Mouse (Mus musculus) embryonic facial prominence, embryonic 14.5 days (tissue): ENCODE measurements at regions not wholly inside any gene's neighbourhood (a gene's known extent, or its start where the extent isn't known, plus 50 kb on each side); places are given as distances from the start of the nearest gene placed in this dataset.
A peak's percentile ranks its signal among the peaks of the same experiment; 100 is the strongest.
"Not testable (repeated sequence)": the region's sequence is repeated elsewhere in the genome, so short reads cannot be mapped to it uniquely, and the experiment has no call there.

ENCODE experiments used
- ATAC-seq: fragments of 200-750 bp; cut with Nextera tagmentation; 2 replicates; pipeline ENCODE4 v1.8.0; 2017; ENCODE audit warnings: low read depth, moderate number of reproducible peaks, moderate TSS enrichment
- DNase-seq: peaks from one replicate; pipeline ENCODE4 v3.0.0-alpha.2; 2015; ENCODE audit warnings: low spot score
- H3K27ac ChIP-seq: fragments of 300-500 bp; sonication (generic); replicated peaks from 2 replicates; pipeline ENCODE4 v1.5.1; 2014; ENCODE audit warnings: low read depth, mild to moderate bottlenecking, low read length, moderate library complexity
- H3K27me3 ChIP-seq: fragments of 300-500 bp; sonication (generic); replicated peaks from 2 replicates; pipeline ENCODE4 v1.6.1; 2014; ENCODE audit warnings: low read length; ENCODE audit not compliant: control insufficient read depth, insufficient read depth
- H3K36me3 ChIP-seq: fragments of 300-500 bp; sonication (generic); 2 replicates; pipeline ENCODE4 v1.6.1; 2014; ENCODE audit warnings: low read length, mixed read lengths; ENCODE audit not compliant: control insufficient read depth, insufficient read depth
- H3K4me1 ChIP-seq: fragments of 300-500 bp; sonication (generic); 2 replicates; pipeline ENCODE4 v1.6.1; 2014; ENCODE audit warnings: antibody characterized with exemption, low read length; ENCODE audit not compliant: control insufficient read depth, insufficient read depth
- H3K4me2 ChIP-seq: fragments of 300-500 bp; sonication (generic); 2 replicates; pipeline ENCODE4 v1.6.1; 2014; ENCODE audit warnings: low read depth, mild to moderate bottlenecking, low read length, moderate library complexity, mixed read lengths
- H3K4me3 ChIP-seq: fragments of 300-500 bp; sonication (generic); 2 replicates; pipeline ENCODE4 v1.5.1; 2014; ENCODE audit warnings: low read depth, mild to moderate bottlenecking, low read length
- H3K9ac ChIP-seq: fragments of 300-500 bp; sonication (generic); 2 replicates; pipeline ENCODE4 v1.6.1; 2014; ENCODE audit warnings: low read depth, mild to moderate bottlenecking, low read length, moderate library complexity, mixed read lengths
- H3K9me3 ChIP-seq: fragments of 300-500 bp; sonication (generic); 2 replicates; pipeline ENCODE4 v1.6.1; 2016; ENCODE audit warnings: low read length; ENCODE audit not compliant: control insufficient read depth
- WGBS: fragments of 180-500 bp; shearing (Covaris S2); extraction: QIAGEN DNeasy Blood & Tissue Kit; methylation state at CpG from one replicate; pipeline ENCODE4 v1.1.7; 2014; 5-methylcytosine and 5-hydroxymethylcytosine counted together

DNA sequence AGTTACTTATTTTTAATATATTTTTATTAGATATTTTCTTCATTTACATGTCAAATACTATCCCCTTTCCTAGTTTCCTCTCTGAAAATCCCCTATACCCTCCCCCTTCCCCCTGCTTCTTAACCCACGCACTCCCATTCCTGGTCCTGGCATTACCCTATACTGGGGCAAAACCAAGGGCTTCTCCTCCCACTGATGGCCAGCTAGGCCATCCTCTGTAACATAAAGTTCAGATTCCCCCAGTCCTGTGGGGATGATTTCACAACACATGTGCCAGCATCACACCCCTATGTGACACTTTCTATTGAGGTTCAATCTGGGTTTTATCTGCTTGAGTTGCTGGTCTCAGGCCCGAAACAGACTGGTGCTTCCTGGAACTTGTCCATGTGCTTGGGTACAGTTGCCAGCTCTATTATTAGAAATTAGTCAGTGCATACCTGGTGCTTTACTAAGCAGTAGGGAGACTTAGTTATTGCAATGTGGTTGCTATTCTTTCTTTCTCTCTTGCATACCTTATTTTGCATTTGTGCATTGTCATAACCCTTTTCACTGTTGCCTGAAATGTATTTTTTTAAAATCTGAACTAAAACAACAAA is 295.5 kb downstream of the Grxcr1 start:
- Histone ChIP-seq H3K4me1 (no peaks in the 10 kb centered on the region), H3K9me3 (no peaks in the 10 kb centered on the region), H3K4me3 (no peak overlapping the region), H3K9ac (no peak overlapping the region), H3K4me2 (no peak overlapping the region), H3K27me3 (no peaks in the 10 kb centered on the region), H3K36me3 (no peaks in the 10 kb centered on the region), H3K27ac (no peak overlapping the region)
- no peak for DNase-seq
- WGBS: 88% methylated on average over 2 of the region's 2 CpGs
- no peak for ATAC-seq

DNA sequence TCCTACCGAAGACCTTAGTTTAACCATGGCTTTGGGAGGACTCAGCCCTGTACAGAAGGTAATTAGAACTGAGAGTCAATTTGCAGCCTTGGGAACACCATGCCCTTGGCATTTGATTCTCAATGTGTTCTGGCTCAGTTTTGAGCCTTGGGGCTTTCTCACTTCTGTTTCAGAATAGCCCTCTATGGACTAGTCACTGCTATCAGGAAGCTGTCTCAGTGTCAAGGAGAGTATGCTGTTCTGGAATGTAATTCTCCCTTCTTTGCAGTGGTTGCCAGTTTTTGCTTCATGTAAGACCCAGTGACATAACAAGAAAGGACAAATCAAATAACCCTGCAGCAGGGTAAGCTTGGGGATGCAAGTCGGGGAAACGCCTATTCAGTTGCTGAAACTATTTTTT is 297.7 kb downstream of the Grxcr1 start:
- Histone ChIP-seq H3K9me3 (no peaks in the 10 kb centered on the region), H3K27ac (no peak overlapping the region), H3K36me3 (no peaks in the 10 kb centered on the region), H3K9ac (no peak overlapping the region), H3K4me1 (no peaks in the 10 kb centered on the region), H3K4me2 (no peak overlapping the region), H3K4me3 (no peak overlapping the region), H3K27me3 (no peaks in the 10 kb centered on the region)
- no peak for ATAC-seq
- 76% methylated on average over 3 of the region's 3 CpGs for WGBS
- DNase-seq: no peak

DNA sequence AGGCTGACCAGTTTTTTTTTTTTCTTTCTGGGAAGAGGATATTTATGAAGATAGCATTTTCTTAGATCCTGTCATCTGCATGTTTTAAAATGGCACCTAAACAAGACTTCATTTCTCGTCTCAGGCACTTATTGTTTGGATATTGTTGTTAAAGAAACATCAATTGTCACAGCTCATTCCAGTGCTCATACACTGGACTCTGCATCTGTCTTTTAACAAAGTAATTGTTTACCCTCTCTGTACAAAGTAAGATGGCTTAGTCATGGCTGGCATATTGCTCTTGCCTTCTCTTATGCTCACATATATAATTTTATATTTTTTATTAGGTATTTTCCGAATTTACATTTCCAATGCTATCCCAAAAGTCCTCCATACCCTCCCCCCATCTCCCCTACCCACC is 298.2 kb downstream of the Grxcr1 start:
- H3K27ac ChIP-seq: no peak overlapping the region
- 65% methylated on average over 2 of the region's 2 CpGs for WGBS
- ATAC-seq: no peak

DNA sequence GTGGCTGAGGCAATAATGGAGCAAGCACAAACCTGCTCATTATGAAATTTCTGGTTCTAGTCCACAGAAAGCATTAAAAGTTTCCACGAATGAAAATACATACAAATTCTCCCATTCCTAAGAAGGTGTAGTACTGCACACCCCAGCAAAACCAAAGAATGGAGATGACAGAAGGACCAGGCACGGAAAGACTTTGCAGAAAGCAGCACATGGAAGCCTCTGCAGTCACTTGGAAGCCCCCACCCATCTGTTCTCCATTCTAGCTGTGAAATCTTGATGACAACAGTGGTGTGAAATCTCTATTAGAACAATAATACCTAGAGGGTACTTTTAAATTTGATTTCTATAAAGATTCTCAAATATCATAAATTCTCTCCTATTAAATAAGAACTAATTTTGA is 319.3 kb downstream of the Grxcr1 start:
- Histone ChIP-seq H3K36me3 (no peaks in the 10 kb centered on the region), H3K4me2 (no peak overlapping the region), H3K4me1 (no peaks in the 10 kb centered on the region), H3K27me3 (no peaks in the 10 kb centered on the region), H3K9me3 (no peaks in the 10 kb centered on the region), H3K27ac (no peak overlapping the region), H3K9ac (no peak overlapping the region), H3K4me3 (no peak overlapping the region)
- WGBS: 49% methylated on average over 2 of the region's 2 CpGs
- no peak for ATAC-seq
- DNase-seq: no peak

More for the DNA sequence above, 298.2 kb downstream of the Grxcr1 start:
- H3K4me3 ChIP-seq: no peak overlapping the region
- no peaks in the 10 kb centered on the region for H3K4me1 ChIP-seq
- H3K9me3 ChIP-seq: no peaks in the 10 kb centered on the region
- H3K36me3 ChIP-seq: no peaks in the 10 kb centered on the region
- H3K9ac ChIP-seq: no peak overlapping the region
- H3K4me2 ChIP-seq: no peak overlapping the region
- no peak for DNase-seq
- no peaks in the 10 kb centered on the region for H3K27me3 ChIP-seq

DNA sequence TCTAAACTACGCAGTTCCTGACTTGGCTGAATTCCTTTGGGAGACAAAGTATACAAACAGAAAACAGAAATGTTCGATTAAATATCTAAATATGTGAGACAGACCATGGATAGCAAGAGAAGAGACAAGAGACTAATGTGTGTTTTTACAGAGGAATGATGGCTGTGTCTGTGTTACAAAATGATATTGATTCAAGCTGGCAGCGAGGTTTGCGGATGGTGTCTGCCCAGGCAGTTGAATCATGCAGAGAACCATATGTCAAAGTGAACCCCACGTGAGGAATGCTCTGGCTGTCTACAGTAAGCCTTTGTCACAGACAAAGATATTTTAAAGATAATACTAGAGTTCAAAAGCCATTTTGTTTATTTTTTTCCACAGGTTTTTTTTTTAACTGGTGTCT is 320.2 kb downstream of the Grxcr1 start:
- peak; percentile 39 for DNase-seq
- no peaks in the 10 kb centered on the region for H3K4me1 ChIP-seq
- 33% methylated on average over 5 of the region's 5 CpGs for WGBS
- H3K4me2 ChIP-seq: no peak overlapping the region
- no peak overlapping the region for H3K4me3 ChIP-seq
- no peak; the same call in 1 of the 2 replicates for ATAC-seq
- H3K9ac ChIP-seq: no peak overlapping the region
- no peaks in the 10 kb centered on the region for H3K27me3 ChIP-seq
- no peak overlapping the region for H3K27ac ChIP-seq
- H3K9me3 ChIP-seq: no peaks in the 10 kb centered on the region
- no peaks in the 10 kb centered on the region for H3K36me3 ChIP-seq

DNA sequence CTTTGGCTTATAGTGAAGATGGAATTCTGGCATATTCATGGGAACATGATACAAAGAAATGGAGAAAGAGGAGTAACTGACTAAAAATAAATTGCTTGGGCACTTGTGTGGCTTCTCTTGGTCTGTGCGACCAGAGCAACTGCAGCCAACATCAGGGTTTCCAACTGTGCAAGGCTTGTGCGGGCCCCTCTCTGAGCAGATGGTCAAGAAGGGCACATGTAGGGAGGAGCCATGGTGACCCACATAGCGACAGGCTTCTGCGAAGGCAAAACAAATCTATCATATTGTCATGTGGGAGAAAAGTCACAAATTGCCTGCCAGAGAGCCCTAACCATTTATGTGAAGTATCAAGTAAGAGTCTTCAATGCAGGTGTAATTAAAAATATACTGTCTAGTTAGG is 321.6 kb downstream of the Grxcr1 start:
- DNase-seq (no peak), ATAC-seq (no peak)
- Histone ChIP-seq H3K36me3 (no peaks in the 10 kb centered on the region), H3K4me2 (no peak overlapping the region), H3K9me3 (no peaks in the 10 kb centered on the region), H3K9ac (no peak overlapping the region), H3K4me1 (no peaks in the 10 kb centered on the region), H3K27ac (no peak overlapping the region), H3K4me3 (no peak overlapping the region), H3K27me3 (no peaks in the 10 kb centered on the region)
- 81% methylated on average over 4 of the region's 4 CpGs for WGBS

DNA sequence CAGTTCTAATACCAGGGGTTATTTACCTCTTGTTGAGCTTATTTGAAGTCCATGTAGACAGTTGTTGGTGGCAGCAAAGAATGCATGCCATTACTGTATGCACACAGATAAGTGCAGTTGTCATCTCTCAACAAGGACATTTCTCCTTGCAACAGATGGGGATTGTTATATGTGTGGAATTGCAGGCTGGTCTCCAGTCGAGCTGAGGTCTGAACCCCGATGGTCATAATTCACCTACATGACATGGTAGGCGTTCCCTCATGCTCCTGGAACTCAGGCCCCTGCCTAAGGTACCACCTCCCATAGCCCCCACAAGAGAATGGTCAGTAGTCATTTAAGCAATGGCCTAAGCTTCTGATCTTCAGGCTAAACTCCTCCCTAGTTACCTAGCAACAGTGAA is 322.2 kb downstream of the Grxcr1 start:
- WGBS: 78% methylated on average over 3 of the region's 3 CpGs
- not testable (repeated sequence) for ATAC-seq

DNA sequence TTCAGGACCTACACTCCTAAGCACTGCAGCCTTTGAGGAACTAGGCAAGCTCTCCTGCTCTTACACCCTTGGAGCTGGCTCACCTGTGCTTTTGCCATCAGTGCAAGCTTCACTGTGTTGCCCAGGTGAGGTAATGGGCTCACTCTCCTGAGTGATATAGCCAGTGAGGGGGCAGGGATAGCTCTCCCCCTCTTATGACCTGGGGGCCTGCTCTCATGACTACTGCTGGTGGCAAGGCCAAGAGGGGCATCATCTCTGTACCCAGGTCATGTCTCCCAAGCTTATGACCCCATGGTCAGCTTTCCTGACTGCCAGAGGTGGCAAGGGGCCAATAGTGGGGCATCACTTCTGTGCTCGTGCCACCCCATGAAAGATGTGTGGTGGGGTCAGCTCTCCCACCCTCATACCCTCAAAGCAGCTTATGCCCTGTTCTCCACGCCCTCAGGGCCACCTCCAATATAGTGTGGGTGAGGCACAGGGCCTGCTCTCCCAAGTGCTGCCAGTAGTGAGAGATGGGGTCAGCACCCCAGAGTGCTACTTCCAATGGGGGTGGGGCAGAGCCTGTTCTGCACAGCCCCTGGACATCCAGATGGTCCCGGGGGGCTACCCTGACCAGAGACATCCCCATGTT is 330.1 kb downstream of the Grxcr1 start:
- no peak for DNase-seq
- ATAC-seq: no peak
- Histone ChIP-seq H3K9me3 (no peaks in the 10 kb centered on the region), H3K4me3 (no peak overlapping the region), H3K4me1 (no peaks in the 10 kb centered on the region), H3K4me2 (no peak overlapping the region), H3K9ac (no peak overlapping the region), H3K27me3 (no peaks in the 10 kb centered on the region), H3K36me3 (no peaks in the 10 kb centered on the region), H3K27ac (no peak overlapping the region)
- WGBS: 88% methylated on average over 3 of the region's 3 CpGs

More for the DNA sequence above, 322.2 kb downstream of the Grxcr1 start:
- DNase-seq, H3K27me3 ChIP-seq, H3K4me3 ChIP-seq, H3K27ac ChIP-seq, H3K4me1 ChIP-seq, H3K9ac ChIP-seq, H3K36me3 ChIP-seq, H3K9me3 ChIP-seq, H3K4me2 ChIP-seq: not testable (repeated sequence)

DNA sequence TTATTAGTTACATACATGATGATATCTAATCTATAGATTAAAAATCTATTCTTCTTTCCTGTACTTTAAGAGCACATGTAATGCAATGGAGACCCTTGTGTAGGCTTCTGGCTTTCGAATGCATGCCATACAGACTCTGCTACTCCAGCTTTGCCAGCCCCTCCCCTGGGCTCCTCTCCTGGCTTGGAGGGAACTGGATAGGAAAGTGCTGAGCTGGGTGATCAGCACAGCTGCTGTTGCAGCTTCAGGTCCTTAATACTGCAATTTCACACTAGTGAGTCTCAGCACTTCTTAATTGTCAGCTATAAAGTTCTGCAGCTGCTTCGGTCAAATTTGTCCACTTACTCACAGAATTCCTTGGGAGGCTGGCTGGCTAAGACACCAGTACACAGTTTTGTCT is 341.4 kb downstream of the Grxcr1 start:
- WGBS: 79% methylated on average over 2 of the region's 2 CpGs
- no peaks in the 10 kb centered on the region for H3K9me3 ChIP-seq
- no peaks in the 10 kb centered on the region for H3K27me3 ChIP-seq
- H3K9ac ChIP-seq: no peak overlapping the region
- ATAC-seq: peak; percentile 33; the same call in 1 of the 2 replicates
- no peaks in the 10 kb centered on the region for H3K4me1 ChIP-seq
- H3K27ac ChIP-seq: no peak overlapping the region
- peak; percentile 6 for DNase-seq
- no peaks in the 10 kb centered on the region for H3K36me3 ChIP-seq
- H3K4me2 ChIP-seq: no peak overlapping the region
- H3K4me3 ChIP-seq: no peak overlapping the region
